Mouse (Mus musculus) MEL (cell line): ENCODE measurements around the gene Tead2.

Experiments
- CHD1 ChIP-seq: IDR thresholded peaks from 2 replicates; pipeline ENCODE4 v1.6.1; 2012; ENCODE audit warnings: low read depth, mild to moderate bottlenecking, inconsistent platforms, low read length, improper control_type of control experiment
- CHD2 ChIP-seq: IDR thresholded peaks from 2 replicates; pipeline ENCODE4 v1.6.1; 2011; ENCODE audit warnings: low read length, improper control_type of control experiment
- CTCF ChIP-seq, 3 experiments: IDR thresholded peaks in 2 of 3; conservative IDR thresholded peaks in 1 of 3; 2 replicates each; pipeline ENCODE4 v1.5.1; 2011 to 2012; ENCODE audit warnings: low read length in 3 of 3, low read depth in 2 of 3, mild to moderate bottlenecking in 2 of 3, improper control_type of control experiment in 1 of 3, inconsistent platforms in 1 of 3, mixed read lengths in 1 of 3, moderate library complexity in 1 of 3; ENCODE audit not compliant: control insufficient read depth in 1 of 3, insufficient read depth in 1 of 3, poor library complexity in 1 of 3, severe bottlenecking in 1 of 3
- EP300 ChIP-seq, 2 experiments: IDR thresholded peaks; 2 replicates each; pipeline ENCODE4 v1.6.1; 2011; ENCODE audit warnings: improper control_type of control experiment in 2 of 2, low read length in 2 of 2, low read depth in 1 of 2, mild to moderate bottlenecking in 1 of 2
- HCFC1 ChIP-seq: IDR thresholded peaks from 2 replicates; pipeline ENCODE4 v1.6.1; 2012; ENCODE audit warnings: low read depth, mild to moderate bottlenecking, inconsistent platforms, low read length, improper control_type of control experiment, moderate library complexity
- JUND ChIP-seq: IDR thresholded peaks from 2 replicates; pipeline ENCODE4 v1.6.1; 2011; ENCODE audit warnings: low read depth, mild to moderate bottlenecking, improper control_type of control experiment, low read length
- TCF12 ChIP-seq: IDR thresholded peaks from 2 replicates; pipeline ENCODE4 v1.6.1; 2014; ENCODE audit warnings: low read depth, mild to moderate bottlenecking, inconsistent platforms, low read length, improper control_type of control experiment, moderate library complexity
- ZKSCAN1 ChIP-seq: IDR thresholded peaks from 2 replicates; pipeline ENCODE4 v1.6.1; 2012; ENCODE audit warnings: low read depth, mild to moderate bottlenecking, inconsistent platforms, low read length, improper control_type of control experiment, moderate library complexity
- ZNF384 ChIP-seq: IDR thresholded peaks from 2 replicates; pipeline ENCODE4 v1.6.1; 2012; ENCODE audit warnings: low read depth, mild to moderate bottlenecking, inconsistent platforms, low read length, improper control_type of control experiment

- TF ChIP-seq HCFC1 (no peak), EP300 (IDR thresholded peaks at IDR 0.05; ENCODE audit: low read depth in 1 of 2, low read length in 2 of 2) (no peak), CTCF (IDR thresholded peaks at IDR 0.05 in 2 of 3, conservative IDR thresholded peaks at IDR 0.05 in 1 of 3; ENCODE audit: control insufficient read depth in 1 of 3, insufficient read depth in 1 of 3, low read depth in 2 of 3, low read length in 3 of 3, poor library complexity in 1 of 3, severe bottlenecking in 1 of 3) (no peak), JUND (no peak), TCF12 (no peak), CHD1 (no peak), ZKSCAN1 (no peak), ZNF384 (no peak), CHD2 (no peak)
Measured at GRCm38 (mm10) chr7:45196176-45196535, 19.4 kb upstream of the Tead2 start.
